Mouse (Mus musculus): ENCODE data around the gene Pakap. TPM values are rescaled to one million over a fixed set of nuclear protein-coding genes. Genes with fewer than 3 reads are reported as not detected.

The Pakap gene
- total and polyA plus RNA-seq, 3 experiments: not detected

GRCm38 (mm10) chr4:57750651-57751050 is 182.7 kb downstream of the Pakap start:
- H3K27me3 ChIP-seq (ENCODE audit: insufficient read depth, low read length): no peaks in the 10 kb centered on the region
- H3K4me3 ChIP-seq (ENCODE audit: low read depth, low read length): no peak overlapping the region
- ATAC-seq (ENCODE audit: extremely low read depth, insufficient number of reproducible peaks, low FRiP score, poor library complexity, severe bottlenecking) (no peak), DNase-seq (ENCODE audit: low spot score) (no peak)
- peaks cover 55% of the 10 kb centered on the region for H3K9me3 ChIP-seq (replicated peaks)
- no peaks in the 10 kb centered on the region for H3K4me1 ChIP-seq (ENCODE audit: insufficient read depth, low read depth, low read length)
- H3K36me3 ChIP-seq (replicated peaks): no peaks in the 10 kb centered on the region
- no peak for TF ChIP-seq GATA1 (IDR thresholded peaks at IDR 0.05; ENCODE audit: borderline replicate concordance, low read length)
- TF ChIP-seq TAL1 (conservative IDR thresholded peaks at IDR 0.05; ENCODE audit: low read depth, low read length): no peak
- TF ChIP-seq GATA2 (IDR thresholded peaks at IDR 0.05; ENCODE audit: borderline replicate concordance, low read depth, low read length): no peak
- TF ChIP-seq CTCF (IDR thresholded peaks at IDR 0.05; ENCODE audit: low read depth, low read length): no peak
- no peak for TF ChIP-seq POLR2AphosphoS5 (IDR thresholded peaks at IDR 0.05; ENCODE audit: insufficient replicate concordance, low read depth, low read length)

GRCm38 (mm10) chr4:57751054-57751453 is 183.1 kb downstream of the Pakap start:
- no peak for ATAC-seq (ENCODE audit: extremely low read depth, insufficient number of reproducible peaks, low FRiP score, poor library complexity, severe bottlenecking)
- no peaks in the 10 kb centered on the region for H3K36me3 ChIP-seq (replicated peaks)
- H3K27me3 ChIP-seq (ENCODE audit: insufficient read depth, low read length): no peaks in the 10 kb centered on the region
- peaks cover 51% of the 10 kb centered on the region for H3K9me3 ChIP-seq (replicated peaks)
- no peak for TF ChIP-seq POLR2AphosphoS5 (IDR thresholded peaks at IDR 0.05; ENCODE audit: insufficient replicate concordance, low read depth, low read length)
- TF ChIP-seq GATA2 (IDR thresholded peaks at IDR 0.05; ENCODE audit: borderline replicate concordance, low read depth, low read length): no peak
- no peak for TF ChIP-seq GATA1 (IDR thresholded peaks at IDR 0.05; ENCODE audit: borderline replicate concordance, low read length)
- no peak for TF ChIP-seq CTCF (IDR thresholded peaks at IDR 0.05; ENCODE audit: low read depth, low read length)
- H3K4me1 ChIP-seq (ENCODE audit: insufficient read depth, low read depth, low read length): no peaks in the 10 kb centered on the region
- no peak overlapping the region for H3K4me3 ChIP-seq (ENCODE audit: low read depth, low read length)
- no peak for DNase-seq (ENCODE audit: low spot score)

- no peak for TF ChIP-seq POLR2AphosphoS5 (IDR thresholded peaks at IDR 0.05; ENCODE audit: insufficient replicate concordance, low read depth, low read length)
- no peak for TF ChIP-seq GATA1 (IDR thresholded peaks at IDR 0.05; ENCODE audit: borderline replicate concordance, low read length)
- TF ChIP-seq TAL1 (conservative IDR thresholded peaks at IDR 0.05; ENCODE audit: low read depth, low read length): no peak
- TF ChIP-seq GATA2 (IDR thresholded peaks at IDR 0.05; ENCODE audit: borderline replicate concordance, low read depth, low read length): no peak
- Histone ChIP-seq H3K36me3 (replicated peaks) (no peaks in the 10 kb centered on the region), H3K27me3 (ENCODE audit: insufficient read depth, low read length) (no peaks in the 10 kb centered on the region), H3K4me1 (ENCODE audit: insufficient read depth, low read depth, low read length) (no peaks in the 10 kb centered on the region), H3K9me3 (replicated peaks) (peaks cover 49% of the 10 kb centered on the region), H3K4me3 (ENCODE audit: low read depth, low read length) (no peak overlapping the region)
- ATAC-seq (ENCODE audit: extremely low read depth, insufficient number of reproducible peaks, low FRiP score, poor library complexity, severe bottlenecking) (no peak), DNase-seq (ENCODE audit: low spot score) (no peak)
Observed at GRCm38 (mm10) chr4:57751566-57751965, 183.6 kb downstream of the Pakap start.

DNA sequence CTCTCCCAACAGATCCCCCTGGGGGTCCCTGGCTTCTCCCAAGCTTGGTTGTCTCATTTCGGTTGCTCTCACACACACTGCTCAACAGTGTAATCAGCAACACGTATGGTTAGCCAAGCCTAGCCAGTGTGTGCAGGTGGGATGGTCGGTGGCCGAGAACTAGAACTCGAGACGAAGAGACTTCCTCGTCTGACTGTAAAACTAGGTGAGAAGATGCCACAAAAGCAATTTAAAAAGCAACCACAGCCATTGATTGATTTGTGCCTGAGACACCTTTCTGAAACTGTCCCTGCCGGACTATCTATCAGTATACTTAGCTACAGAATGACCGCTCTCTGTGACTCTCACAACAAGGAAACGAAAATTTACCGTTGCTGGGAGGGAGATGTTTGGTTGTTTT is 187.1 kb downstream of the Pakap start:
- no peak for DNase-seq (ENCODE audit: low spot score)
- H3K4me3 ChIP-seq (ENCODE audit: low read depth, low read length): no peak overlapping the region
- H3K4me1 ChIP-seq (ENCODE audit: insufficient read depth, low read depth, low read length): no peaks in the 10 kb centered on the region
- no peaks in the 10 kb centered on the region for H3K27me3 ChIP-seq (ENCODE audit: insufficient read depth, low read length)
- peaks cover 48% of the 10 kb centered on the region for H3K9me3 ChIP-seq (replicated peaks)
- no peak for ATAC-seq (ENCODE audit: extremely low read depth, insufficient number of reproducible peaks, low FRiP score, poor library complexity, severe bottlenecking)
- TF ChIP-seq GATA1 (IDR thresholded peaks at IDR 0.05; ENCODE audit: borderline replicate concordance, low read length): no peak
- no peaks in the 10 kb centered on the region for H3K36me3 ChIP-seq (replicated peaks)

GRCm38 (mm10) chr4:57757997-57758396 is 190.0 kb downstream of the Pakap start:
- DNase-seq (ENCODE audit: low spot score) (no peak), ATAC-seq (ENCODE audit: extremely low read depth, insufficient number of reproducible peaks, low FRiP score, poor library complexity, severe bottlenecking) (no peak)
- H3K4me1 ChIP-seq (ENCODE audit: insufficient read depth, low read depth, low read length): no peaks in the 10 kb centered on the region
- no peak overlapping the region for H3K4me3 ChIP-seq (ENCODE audit: low read depth, low read length)
- no peaks in the 10 kb centered on the region for H3K27me3 ChIP-seq (ENCODE audit: insufficient read depth, low read length)
- TF ChIP-seq CTCF (IDR thresholded peaks at IDR 0.05; ENCODE audit: low read depth, low read length) (no peak), POLR2AphosphoS5 (IDR thresholded peaks at IDR 0.05; ENCODE audit: insufficient replicate concordance, low read depth, low read length) (no peak)
- H3K36me3 ChIP-seq (replicated peaks): no peaks in the 10 kb centered on the region
- peaks cover 28% of the 10 kb centered on the region for H3K9me3 ChIP-seq (replicated peaks)

- no peak for DNase-seq (ENCODE audit: low spot score)
- peaks cover 28% of the 10 kb centered on the region for H3K9me3 ChIP-seq (replicated peaks)
- TF ChIP-seq POLR2AphosphoS5 (IDR thresholded peaks at IDR 0.05; ENCODE audit: insufficient replicate concordance, low read depth, low read length): no peak
- TF ChIP-seq GATA2 (IDR thresholded peaks at IDR 0.05; ENCODE audit: borderline replicate concordance, low read depth, low read length): no peak
- no peak for TF ChIP-seq CTCF (IDR thresholded peaks at IDR 0.05; ENCODE audit: low read depth, low read length)
- no peak for TF ChIP-seq GATA1 (IDR thresholded peaks at IDR 0.05; ENCODE audit: borderline replicate concordance, low read length)
- TF ChIP-seq TAL1 (conservative IDR thresholded peaks at IDR 0.05; ENCODE audit: low read depth, low read length): no peak
- H3K36me3 ChIP-seq (replicated peaks): no peaks in the 10 kb centered on the region
- ATAC-seq (ENCODE audit: extremely low read depth, insufficient number of reproducible peaks, low FRiP score, poor library complexity, severe bottlenecking): no peak
- H3K4me1 ChIP-seq (ENCODE audit: insufficient read depth, low read depth, low read length): no peaks in the 10 kb centered on the region
- H3K4me3 ChIP-seq (ENCODE audit: low read depth, low read length): no peak overlapping the region
- no peaks in the 10 kb centered on the region for H3K27me3 ChIP-seq (ENCODE audit: insufficient read depth, low read length)
Observed at GRCm38 (mm10) chr4:57762424-57762823, 194.4 kb downstream of the Pakap start.

DNA sequence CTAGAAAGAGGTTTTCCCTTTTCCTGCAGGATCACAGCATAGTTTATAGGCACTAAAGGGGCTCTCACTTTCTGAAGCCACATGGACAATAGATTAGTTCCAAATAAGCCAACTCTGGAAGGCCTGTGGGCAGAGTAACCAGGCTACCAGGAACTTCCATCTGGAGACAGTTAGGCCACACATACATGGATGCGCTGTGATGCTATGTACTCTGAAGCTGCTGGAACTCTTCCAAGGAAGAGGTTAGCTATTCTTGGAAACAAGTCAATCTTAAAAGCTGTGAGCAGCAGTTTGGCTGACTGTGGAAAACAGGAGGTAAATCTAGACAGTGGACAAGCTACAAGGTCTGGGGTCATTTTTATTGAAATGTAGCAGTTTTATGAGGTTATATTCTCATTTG is 196.4 kb downstream of the Pakap start:
- Histone ChIP-seq H3K27me3 (ENCODE audit: insufficient read depth, low read length) (no peaks in the 10 kb centered on the region), H3K36me3 (replicated peaks) (no peaks in the 10 kb centered on the region), H3K4me3 (ENCODE audit: low read depth, low read length) (no peak overlapping the region), H3K4me1 (ENCODE audit: insufficient read depth, low read depth, low read length) (no peaks in the 10 kb centered on the region), H3K9me3 (replicated peaks) (peaks cover 24% of the 10 kb centered on the region)
- TF ChIP-seq TAL1 (conservative IDR thresholded peaks at IDR 0.05; ENCODE audit: low read depth, low read length) (no peak), GATA1 (IDR thresholded peaks at IDR 0.05; ENCODE audit: borderline replicate concordance, low read length) (no peak)
- no peak for ATAC-seq (ENCODE audit: extremely low read depth, insufficient number of reproducible peaks, low FRiP score, poor library complexity, severe bottlenecking)
- DNase-seq (ENCODE audit: low spot score): no peak

All from G1E (cell line).